16 mouse cellular contexts compared by ENCODE assay signal in the genomic region with DNA sequence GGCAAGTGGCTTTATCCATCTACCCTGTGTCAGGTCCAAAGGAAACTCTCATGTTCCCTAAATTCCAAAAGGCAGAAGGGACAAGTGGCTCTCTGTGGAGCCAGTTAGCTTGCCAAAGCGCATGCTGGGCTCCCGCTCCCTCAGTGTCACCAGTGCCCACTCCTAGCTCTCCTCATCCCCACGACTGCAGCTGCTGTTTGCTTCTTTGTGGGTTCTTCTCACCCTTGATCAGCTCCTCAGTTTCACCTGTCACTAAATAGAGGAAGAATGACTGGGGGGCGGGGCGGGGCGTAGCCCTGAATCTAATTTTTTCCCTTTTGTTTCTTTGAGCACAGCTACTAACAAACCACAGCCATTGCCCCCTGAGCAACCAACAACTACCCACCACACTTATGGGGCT. TPM values are rescaled to one million over a fixed set of nuclear protein-coding genes. Genes with fewer than 3 reads are reported as not detected.
DNase-seq lines count a peak whose midpoint lies in the region; ATAC-seq lines count a peak whose summit lies in the region.
"Had no signal": no experiment of that assay in that cellular context is flagged by ENCODE, and none has a peak within 500 bp of the region (broad histone marks: within the 10 kb centered on the region; RNA-seq: fewer than 3 reads in every experiment).

No protein-coding gene starts in this region.

- intact Hi-C loops in heart, postnatal 25 days (cut with DNase I) = no loop called here

- DNase-seq in heart, adult 11 months = peak; percentile 87
- no peak for DNase-seq in heart, postnatal 25 days (ENCODE audit: low spot score)
- DNase-seq in A20 (ENCODE audit: low read depth, low spot score) = peak; percentile 89
- DNase-seq in spleen, postnatal 4 days (ENCODE audit: low spot score in 2 of 2) = peak; percentile 44 to 70
- DNase-seq in left cerebral cortex, adult 11 months (ENCODE audit: low spot score) = no peak
- DNase-seq in T-cell, adult 2 months (ENCODE audit: low spot score) = no peak
- DNase-seq: adrenal gland, adult 2 months; cerebellum, adult 9-11 months; embryo, embryonic 11 days; gastrocnemius, postnatal 36 days; heart, postnatal 10 days; kidney, adult 18-20 months; kidney, postnatal 10 days; midbrain, embryonic 14.5 days had no signal

- ATAC-seq in granulocyte monocyte progenitor cell, adult 5-6 weeks (replicated peaks; ENCODE audit: poor library complexity, severe bottlenecking) = peak; percentile 25
- ATAC-seq: forebrain, embryonic 16.5 days had no signal

RNA-seq across cellular contexts. Expression of a gene that starts 12.8 kb away (rescaled TPM):
- 100 to 1,000 TPM; 147 to 148 TPM for total RNA-seq in heart, postnatal 25 days (2021)
- 28.3 and 33.5 TPM in 2 replicates for total RNA-seq in granulocyte monocyte progenitor cell, adult 5-6 weeks (2014; fragmentation: Nextera tagmentation)
- total RNA-seq in granulocyte monocyte progenitor cell, adult 5-6 weeks (2017) = 16.6 and 21.6 TPM in 2 replicates

RNA-seq across cellular contexts. Expression of a gene that starts 18.8 kb away (rescaled TPM):
- total RNA-seq in heart, postnatal 25 days (2021) = 10 to 100 TPM; 20.2 to 20.9 TPM
- 37.0 and 39.8 TPM in 2 replicates for total RNA-seq in granulocyte monocyte progenitor cell, adult 5-6 weeks (2014; fragmentation: Nextera tagmentation)
- total RNA-seq in granulocyte monocyte progenitor cell, adult 5-6 weeks (2017) = 11.4 and 14.1 TPM in 2 replicates

RNA-seq across cellular contexts. Expression of a gene that starts 39.7 kb away (rescaled TPM):
- 10 to 100 TPM; 20.5 to 24.3 TPM for total RNA-seq in heart, postnatal 25 days (2021)
- total RNA-seq in granulocyte monocyte progenitor cell, adult 5-6 weeks (2014; fragmentation: Nextera tagmentation) = 45.1 and 51.5 TPM in 2 replicates
- 13.2 and 15.8 TPM in 2 replicates for total RNA-seq in granulocyte monocyte progenitor cell, adult 5-6 weeks (2017)

Comparison
In these comparisons a context has a peak if more than half of its experiments do, and no peak if none do; other contexts are left out.
1. DNase-seq: peak in heart, adult 11 months (single experiment), A20 (single experiment) and spleen, postnatal 4 days (2 of 2); none in heart, postnatal 25 days (single experiment), left cerebral cortex, adult 11 months (single experiment) and T-cell, adult 2 months (single experiment).
2. RNA of a gene that starts 12.8 kb away (total RNA-seq): 147 to 148 TPM in heart, postnatal 25 days; 16.6 to 33.5 TPM in granulocyte monocyte progenitor cell, adult 5-6 weeks; every median in the first group is over 4 times any median in the second.